Mouse (Mus musculus): ENCODE results near the gene Irx3. TPM values are rescaled to one million over a fixed set of nuclear protein-coding genes. Genes with fewer than 3 reads are reported as not detected.

The Irx3 gene
- polyA plus RNA-seq, 1 experiment from 2014 or later = 0.31 TPM

GRCm38 (mm10) chr8:91823357-91823756, 21.5 kb upstream of the Irx3 start:
- ATAC-seq (replicated peaks; ENCODE audit: low FRiP score, low TSS enrichment, low read depth) (no peak), DNase-seq (ENCODE audit: low spot score) (no peak)
- Histone ChIP-seq H3K27me3 (replicated peaks; ENCODE audit: control insufficient read depth, insufficient read depth, low read length) (peaks cover 4% of the 10 kb centered on the region; the same call in 1 of the 2 replicates), H3K4me3 (ENCODE audit: low read depth, low read length) (no peak overlapping the region), H3K9ac (ENCODE audit: low read length) (no peak overlapping the region), H3K27ac (ENCODE audit: low read depth) (no peak overlapping the region), H3K4me1 (replicated peaks; ENCODE audit: control insufficient read depth, insufficient read depth, low read length) (peaks cover 5% of the 10 kb centered on the region; the same call in 1 of the 2 replicates), H3K9me3 (ENCODE audit: control insufficient read depth, low read length) (no peaks in the 10 kb centered on the region), H3K4me2 (ENCODE audit: low read length) (no peak overlapping the region), H3K36me3 (ENCODE audit: control insufficient read depth, insufficient read depth, low read length) (no peaks in the 10 kb centered on the region)
- WGBS = 84% methylated on average over 11 of the region's 11 CpGs

- 34% methylated on average over 4 of the region's 4 CpGs for WGBS
- H3K27ac ChIP-seq (ENCODE audit: low read depth) = no peak overlapping the region
- no peak for ATAC-seq (replicated peaks; ENCODE audit: low FRiP score, low TSS enrichment, low read depth)
Observed at GRCm38 (mm10) chr8:91822746-91823145, 20.9 kb upstream of the Irx3 start.

GRCm38 (mm10) chr8:91821976-91822375, 20.1 kb upstream of the Irx3 start:
- no peak overlapping the region for H3K4me2 ChIP-seq (ENCODE audit: low read length)
- peaks cover 8% of the 10 kb centered on the region; the same call in 1 of the 2 replicates for H3K4me1 ChIP-seq (replicated peaks; ENCODE audit: control insufficient read depth, insufficient read depth, low read length)
- ATAC-seq (replicated peaks; ENCODE audit: low FRiP score, low TSS enrichment, low read depth) (no peak), DNase-seq (ENCODE audit: low spot score) (no peak)
- no peak overlapping the region for H3K4me3 ChIP-seq (ENCODE audit: low read depth, low read length)
- no peak overlapping the region for H3K27ac ChIP-seq (ENCODE audit: low read depth)
- no peak overlapping the region for H3K9ac ChIP-seq (ENCODE audit: low read length)
- H3K27me3 ChIP-seq (replicated peaks; ENCODE audit: control insufficient read depth, insufficient read depth, low read length) = peaks cover 7% of the 10 kb centered on the region; the same call in 1 of the 2 replicates
- no peaks in the 10 kb centered on the region for H3K36me3 ChIP-seq (ENCODE audit: control insufficient read depth, insufficient read depth, low read length)
- H3K9me3 ChIP-seq (ENCODE audit: control insufficient read depth, low read length) = no peaks in the 10 kb centered on the region
- 34% methylated on average over 4 of the region's 4 CpGs for WGBS

More at GRCm38 (mm10) chr8:91822746-91823145, 20.9 kb upstream of the Irx3 start:
- H3K27me3 ChIP-seq (replicated peaks; ENCODE audit: control insufficient read depth, insufficient read depth, low read length) = peaks cover 4% of the 10 kb centered on the region; the same call in 1 of the 2 replicates
- no peaks in the 10 kb centered on the region for H3K9me3 ChIP-seq (ENCODE audit: control insufficient read depth, low read length)
- H3K4me1 ChIP-seq (replicated peaks; ENCODE audit: control insufficient read depth, insufficient read depth, low read length) = peaks cover 5% of the 10 kb centered on the region; the same call in 1 of the 2 replicates
- H3K36me3 ChIP-seq (ENCODE audit: control insufficient read depth, insufficient read depth, low read length) = no peaks in the 10 kb centered on the region
- DNase-seq (ENCODE audit: low spot score) = no peak
- no peak overlapping the region for H3K9ac ChIP-seq (ENCODE audit: low read length)
- no peak overlapping the region for H3K4me2 ChIP-seq (ENCODE audit: low read length)
- no peak overlapping the region for H3K4me3 ChIP-seq (ENCODE audit: low read depth, low read length)

GRCm38 (mm10) chr8:91819778-91820177, 17.9 kb upstream of the Irx3 start:
- WGBS = 64% methylated on average over 4 of the region's 4 CpGs
- Histone ChIP-seq H3K36me3 (ENCODE audit: control insufficient read depth, insufficient read depth, low read length) (no peaks in the 10 kb centered on the region), H3K27me3 (replicated peaks; ENCODE audit: control insufficient read depth, insufficient read depth, low read length) (peaks cover 7% of the 10 kb centered on the region; the same call in 1 of the 2 replicates), H3K27ac (ENCODE audit: low read depth) (no peak overlapping the region), H3K4me3 (ENCODE audit: low read depth, low read length) (no peak overlapping the region), H3K4me2 (ENCODE audit: low read length) (no peak overlapping the region), H3K9ac (ENCODE audit: low read length) (no peak overlapping the region), H3K9me3 (ENCODE audit: control insufficient read depth, low read length) (no peaks in the 10 kb centered on the region), H3K4me1 (replicated peaks; ENCODE audit: control insufficient read depth, insufficient read depth, low read length) (peaks cover 8% of the 10 kb centered on the region; the same call in 1 of the 2 replicates)
- no peak for DNase-seq (ENCODE audit: low spot score)
- ATAC-seq (replicated peaks; ENCODE audit: low FRiP score, low TSS enrichment, low read depth) = no peak

GRCm38 (mm10) chr8:91818784-91819183, 16.9 kb upstream of the Irx3 start:
- H3K36me3 ChIP-seq (ENCODE audit: control insufficient read depth, insufficient read depth, low read length) = no peaks in the 10 kb centered on the region
- no peak overlapping the region for H3K4me3 ChIP-seq (ENCODE audit: low read depth, low read length)
- no peaks in the 10 kb centered on the region for H3K9me3 ChIP-seq (ENCODE audit: control insufficient read depth, low read length)
- no peak overlapping the region for H3K9ac ChIP-seq (ENCODE audit: low read length)
- no peak for DNase-seq (ENCODE audit: low spot score)
- H3K4me2 ChIP-seq (ENCODE audit: low read length) = no peak overlapping the region
- H3K27me3 ChIP-seq (replicated peaks; ENCODE audit: control insufficient read depth, insufficient read depth, low read length) = peaks cover 7% of the 10 kb centered on the region; the same call in 1 of the 2 replicates
- 26% methylated on average over 3 of the region's 3 CpGs for WGBS
- peaks cover 8% of the 10 kb centered on the region; the same call in 1 of the 2 replicates for H3K4me1 ChIP-seq (replicated peaks; ENCODE audit: control insufficient read depth, insufficient read depth, low read length)
- H3K27ac ChIP-seq (ENCODE audit: low read depth) = no peak overlapping the region
- no peak for ATAC-seq (replicated peaks; ENCODE audit: low FRiP score, low TSS enrichment, low read depth)

- Histone ChIP-seq H3K36me3 (ENCODE audit: control insufficient read depth, insufficient read depth, low read length) (no peaks in the 10 kb centered on the region), H3K4me3 (ENCODE audit: low read depth, low read length) (no peak overlapping the region), H3K9ac (ENCODE audit: low read length) (no peak overlapping the region), H3K27me3 (replicated peaks; ENCODE audit: control insufficient read depth, insufficient read depth, low read length) (peaks cover 9% of the 10 kb centered on the region), H3K27ac (ENCODE audit: low read depth) (no peak overlapping the region), H3K9me3 (ENCODE audit: control insufficient read depth, low read length) (no peaks in the 10 kb centered on the region), H3K4me2 (ENCODE audit: low read length) (no peak overlapping the region), H3K4me1 (replicated peaks; ENCODE audit: control insufficient read depth, insufficient read depth, low read length) (peaks cover 8% of the 10 kb centered on the region; the same call in 1 of the 2 replicates)
- 92% methylated on average over 4 of the region's 4 CpGs for WGBS
- DNase-seq (ENCODE audit: low spot score) = no peak
- ATAC-seq (replicated peaks; ENCODE audit: low FRiP score, low TSS enrichment, low read depth) = no peak
Observed at GRCm38 (mm10) chr8:91814106-91814505, 12.2 kb upstream of the Irx3 start.

- 8% methylated on average over 12 of the region's 12 CpGs for WGBS
- ATAC-seq (replicated peaks; ENCODE audit: low FRiP score, low TSS enrichment, low read depth) (no peak), DNase-seq (ENCODE audit: low spot score) (peak; percentile 58)
Observed at GRCm38 (mm10) chr8:91806720-91807241, 4.9 kb upstream of the Irx3 start.

GRCm38 (mm10) chr8:91806084-91806719, 4.3 kb upstream of the Irx3 start:
- no peak overlapping the region for H3K4me2 ChIP-seq (ENCODE audit: low read length)
- H3K9ac ChIP-seq (ENCODE audit: low read length) = no peak overlapping the region
- peaks cover 9% of the 10 kb centered on the region; the same call in 1 of the 2 replicates for H3K4me1 ChIP-seq (replicated peaks; ENCODE audit: control insufficient read depth, insufficient read depth, low read length)

More at GRCm38 (mm10) chr8:91806720-91807241, 4.9 kb upstream of the Irx3 start:
- Histone ChIP-seq H3K36me3 (ENCODE audit: control insufficient read depth, insufficient read depth, low read length) (no peaks in the 10 kb centered on the region), H3K4me3 (ENCODE audit: low read depth, low read length) (no peak overlapping the region), H3K27me3 (replicated peaks; ENCODE audit: control insufficient read depth, insufficient read depth, low read length) (peaks cover 79% of the 10 kb centered on the region), H3K4me1 (replicated peaks; ENCODE audit: control insufficient read depth, insufficient read depth, low read length) (peaks cover 6% of the 10 kb centered on the region; the same call in 1 of the 2 replicates), H3K9ac (ENCODE audit: low read length) (no peak overlapping the region), H3K4me2 (ENCODE audit: low read length) (no peak overlapping the region), H3K27ac (ENCODE audit: low read depth) (no peak overlapping the region), H3K9me3 (ENCODE audit: control insufficient read depth, low read length) (no peaks in the 10 kb centered on the region)

More at GRCm38 (mm10) chr8:91806084-91806719, 4.3 kb upstream of the Irx3 start:
- Histone ChIP-seq H3K27ac (ENCODE audit: low read depth) (no peak overlapping the region), H3K9me3 (ENCODE audit: control insufficient read depth, low read length) (no peaks in the 10 kb centered on the region), H3K4me3 (ENCODE audit: low read depth, low read length) (no peak overlapping the region), H3K36me3 (ENCODE audit: control insufficient read depth, insufficient read depth, low read length) (no peaks in the 10 kb centered on the region), H3K27me3 (replicated peaks; ENCODE audit: control insufficient read depth, insufficient read depth, low read length) (peaks cover 85% of the 10 kb centered on the region)
- ATAC-seq (replicated peaks; ENCODE audit: low FRiP score, low TSS enrichment, low read depth) (no peak), DNase-seq (ENCODE audit: low spot score) (peak; percentile 64)
- 2% methylated on average over 33 of the region's 33 CpGs for WGBS

Data from intestine, embryonic 14.5 days (tissue).